9 mouse cellular contexts compared by ENCODE assay signal in the genomic region with DNA sequence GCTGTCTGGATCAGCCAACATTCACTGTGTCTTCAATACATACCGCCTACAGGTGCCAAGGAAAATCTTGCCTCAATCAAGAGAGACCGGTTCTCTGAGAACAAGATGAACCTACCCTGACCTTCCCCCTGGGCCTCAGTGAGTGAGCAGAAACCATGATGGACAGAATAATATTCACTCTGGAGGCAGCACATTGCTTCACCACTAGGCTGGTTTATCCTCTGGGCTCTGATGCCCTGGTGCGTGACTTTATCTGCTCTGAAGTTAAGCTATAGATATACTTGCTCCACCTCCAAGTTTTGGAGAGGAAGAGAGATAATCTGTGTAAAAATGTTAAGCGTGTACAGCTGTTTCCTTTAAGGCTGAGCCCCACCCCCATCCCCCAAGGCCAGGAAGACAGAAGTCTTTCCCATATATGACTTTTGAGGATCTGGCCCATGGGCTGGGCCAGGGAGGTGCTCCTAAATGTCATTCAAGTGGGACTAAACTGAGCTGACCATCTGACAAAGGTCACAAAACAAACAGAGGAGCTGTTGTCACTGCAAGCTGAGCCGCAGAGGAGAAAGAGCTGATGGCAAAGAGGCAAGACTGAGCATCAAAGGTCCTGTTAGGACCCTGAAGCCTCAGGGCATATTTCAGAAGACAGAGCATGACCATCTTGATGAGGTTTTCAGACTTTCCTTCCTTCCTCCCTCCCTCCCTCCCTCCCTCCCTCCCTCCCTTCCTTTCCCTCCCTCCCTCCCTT. TPM values are rescaled to one million over a fixed set of nuclear protein-coding genes. Genes with fewer than 3 reads are reported as not detected.
A peak's percentile ranks its signal among the peaks of the same experiment; 100 is the strongest.
DNase-seq lines count a peak whose midpoint lies in the region; ATAC-seq lines count a peak whose summit lies in the region.
"Had no signal": no experiment of that assay in that cellular context is flagged by ENCODE, and none has a peak within 500 bp of the region (broad histone marks: within the 10 kb centered on the region; RNA-seq: fewer than 3 reads in every experiment).

No protein-coding gene starts in this region.

- H3K9me3 ChIP-seq in embryonic facial prominence, embryonic 13.5 days, result no peaks in the 10 kb centered on the region

- 17% methylated on average over 5 of the region's 5 CpGs for WGBS in embryonic facial prominence, embryonic 13.5 days

- no peak overlapping the region for H3K9ac ChIP-seq in embryonic facial prominence, embryonic 13.5 days

- no peaks in the 10 kb centered on the region for H3K36me3 ChIP-seq in embryonic facial prominence, embryonic 13.5 days

- DNase-seq in kidney, adult 9 months, result peak; percentile 35
- no peak for DNase-seq in kidney, adult 18-20 months
- peak; percentile 68 for DNase-seq in kidney, postnatal 10 days
- no peak for DNase-seq in cerebellum, adult 18-20 months
- no peak for DNase-seq in cerebellum, adult 8-10 months
- DNase-seq in cerebellum, adult 9-10 months, result no peak

- H3K4me1 ChIP-seq in embryonic facial prominence, embryonic 13.5 days, result peaks cover 37% of the 10 kb centered on the region

- H3K4me2 ChIP-seq in embryonic facial prominence, embryonic 13.5 days, result no peak overlapping the region

- H3K27me3 ChIP-seq in embryonic facial prominence, embryonic 13.5 days, result no peaks in the 10 kb centered on the region

- 0 out of 2 replicates have a peak, but pooled peaks have one; percentile 22 for ATAC-seq in embryonic facial prominence, embryonic 13.5 days (ENCODE audit: insufficient number of reproducible peaks, insufficient read depth, low FRiP score, low TSS enrichment, low read depth)
- ATAC-seq in monocyte, adult 5-6 weeks (replicated peaks; ENCODE audit: insufficient number of reproducible peaks, low FRiP score, low TSS enrichment, poor library complexity, severe bottlenecking), result peak; percentile 87

- H3K4me3 ChIP-seq in embryonic facial prominence, embryonic 13.5 days, result no peak overlapping the region

- H3K27ac ChIP-seq in embryonic facial prominence, embryonic 13.5 days, result peak overlapping the region; percentile 60; the same call in 1 of the 2 replicates

RNA-seq across cellular contexts. Expression of gene Laptm4a, which starts 20.4 kb away (rescaled TPM):
- 384 and 457 TPM in 2 replicates for polyA plus RNA-seq in embryonic facial prominence, embryonic 13.5 days (2015; fragmentation: Nextera tagmentation; extraction: Ambion mirVana)
- total RNA-seq in monocyte, adult 5-6 weeks (2017), result 314 to 883 TPM (median 672 TPM) in 3 replicates

RNA-seq across cellular contexts. Expression of gene Matn3, which starts 46.6 kb away (rescaled TPM):
- 7.8 and 11.7 TPM in 2 replicates for polyA plus RNA-seq in embryonic facial prominence, embryonic 13.5 days (2015; fragmentation: Nextera tagmentation; extraction: Ambion mirVana)
- not detected in 3 replicates for total RNA-seq in monocyte, adult 5-6 weeks (2017)
- total RNA-seq: heart, adult 18-20 months had no signal

Comparison
In these comparisons a context has a peak if more than half of its experiments do, and no peak if none do; other contexts are left out.
1. DNase-seq: peak in kidney, adult 9 months (single experiment) and kidney, postnatal 10 days (single experiment); none in kidney, adult 18-20 months (single experiment), cerebellum, adult 18-20 months (0 of 2), cerebellum, adult 8-10 months (single experiment) and cerebellum, adult 9-10 months (single experiment).